Comparison of ENCODE assay signal across 8 mouse cellular contexts in genomic region chr15:77365700-77366570, GRCm38 (mm10). TPM values are rescaled to one million over a fixed set of nuclear protein-coding genes. Genes with fewer than 3 reads are reported as not detected.
DNase-seq lines count a peak whose midpoint lies in the region; ATAC-seq and TF ChIP-seq lines count a peak whose summit lies in the region.
"Had no signal": no experiment of that assay in that cellular context is flagged by ENCODE, and none has a peak within 500 bp of the region (broad histone marks: within the 10 kb centered on the region; RNA-seq: fewer than 3 reads in every experiment).

No protein-coding gene starts in this region.

- peak overlapping the region; percentile 56 for H3K4me2 ChIP-seq in limb, embryonic 11.5 days (ENCODE audit: low read depth, severe bottlenecking)

- peaks cover under 1% of the 10 kb centered on the region; the same call in 1 of the 2 replicates for H3K9me3 ChIP-seq in E14TG2a.4 (ENCODE audit: low read length)
- no peaks in the 10 kb centered on the region for H3K9me3 ChIP-seq in limb, embryonic 11.5 days (ENCODE audit: control insufficient read depth, low read length)
- H3K9me3 ChIP-seq: megakaryocyte, embryonic 14.5 days had no signal

- intact Hi-C loops in left cerebral cortex, postnatal 14 days (cut with DNase I): loop anchor here (5.0 to 10.0 kb wide), 3 partner anchors 211 to 391 kb away; no protein-coding TSS in a partner anchor

- H3K36me3 ChIP-seq in E14TG2a.4 (ENCODE audit: insufficient read depth, low read length): peaks cover 6% of the 10 kb centered on the region; the same call in 1 of the 2 replicates
- no peaks in the 10 kb centered on the region for H3K36me3 ChIP-seq in limb, embryonic 11.5 days (ENCODE audit: control insufficient read depth, insufficient read depth, low read length)

- H3K27ac ChIP-seq in limb, embryonic 11.5 days (replicated peaks; ENCODE audit: low read depth, low read length): peak overlapping the region; percentile 91

- DNase-seq in 3134 (ENCODE audit: extremely low read depth, insufficient read length, low spot score): peak; percentile 27
- peak; percentile 74 for DNase-seq in heart, adult 8-10 months (ENCODE audit: low spot score)
- DNase-seq in limb, embryonic 11.5 days (ENCODE audit: low spot score): no peak
- DNase-seq in spleen, adult 18-20 months: no peak
- no peak for DNase-seq in spleen, postnatal 10 days (ENCODE audit: low spot score in 2 of 2)
- DNase-seq in left cerebral cortex, postnatal 14 days (ENCODE audit: low spot score in 2 of 2): no peak

- H3K4me3 ChIP-seq in E14TG2a.4 (replicated peaks; ENCODE audit: low read length): peak overlapping the region; percentile 73
- H3K4me3 ChIP-seq in limb, embryonic 11.5 days (ENCODE audit: low read depth, low read length): no peak overlapping the region
- H3K4me3 ChIP-seq: megakaryocyte, embryonic 14.5 days had no signal

- TF ChIP-seq CTCF in E14TG2a.4 (conservative IDR thresholded peaks at IDR 0.05; ENCODE audit: low read length): no peak

- no peak overlapping the region; the same call in 1 of the 2 replicates for H3K9ac ChIP-seq in limb, embryonic 11.5 days (ENCODE audit: low read length)

- no peak; the same call in 1 of the 2 replicates for ATAC-seq in limb, embryonic 11.5 days (ENCODE audit: insufficient number of reproducible peaks, low FRiP score, low TSS enrichment, low read depth)

- 46% methylated on average over 9 of the region's 9 CpGs for WGBS in limb, embryonic 11.5 days

- no peaks in the 10 kb centered on the region for H3K27me3 ChIP-seq in E14TG2a.4 (ENCODE audit: insufficient read depth, low read length)
- H3K27me3 ChIP-seq in limb, embryonic 11.5 days (ENCODE audit: control insufficient read depth, insufficient read depth, low read length): no peaks in the 10 kb centered on the region

- peaks cover 87% of the 10 kb centered on the region for H3K4me1 ChIP-seq in E14TG2a.4 (replicated peaks; ENCODE audit: low read depth, low read length)
- peaks cover 14% of the 10 kb centered on the region for H3K4me1 ChIP-seq in limb, embryonic 11.5 days (ENCODE audit: control insufficient read depth, insufficient read depth, low read length)

RNA-seq across cellular contexts. Expression of gene Apol7a, which starts 33.0 kb away (rescaled TPM):
- under 1 TPM in 2 of 4 experiments, not detected in 2; 0.09 to 0.19 TPM for total RNA-seq in heart, adult 8-10 months (2022)
- polyA plus RNA-seq in limb, embryonic 11.5 days (2014; fragmentation: Nextera tagmentation; extraction: Ambion mirVana): not detected in 2 replicates
- under 1 TPM; 0.48 to 0.68 TPM for total RNA-seq in left cerebral cortex, postnatal 14 days (2021)

RNA-seq across cellular contexts. Expression of gene Apol9a, which starts 45.0 kb away (rescaled TPM):
- total RNA-seq in heart, adult 8-10 months (2022): under 1 TPM in 1 of 4 experiments, not detected in 3; 0.19 TPM
- polyA plus RNA-seq in limb, embryonic 11.5 days (2014; fragmentation: Nextera tagmentation; extraction: Ambion mirVana): not detected in 2 replicates
- under 1 TPM in 1 of 2 experiments, not detected in 1; 0.23 TPM for total RNA-seq in left cerebral cortex, postnatal 14 days (2021)

RNA-seq across cellular contexts. Expression of gene Rbfox2, which starts 59.1 kb away (rescaled TPM):
- total RNA-seq in heart, adult 8-10 months (2022): 100 to 1,000 TPM in 2 of 4 experiments, 10 to 100 TPM in 2; 87.6 to 108 (median 101) TPM
- polyA plus RNA-seq in limb, embryonic 11.5 days (2014; fragmentation: Nextera tagmentation; extraction: Ambion mirVana): 71.5 and 74.2 TPM in 2 replicates
- 100 to 1,000 TPM; 237 to 248 TPM for total RNA-seq in left cerebral cortex, postnatal 14 days (2021)

Comparison
In these comparisons a context has a peak if more than half of its experiments do, and no peak if none do; other contexts are left out.
1. DNase-seq: peak in 3134 (single experiment) and heart, adult 8-10 months (single experiment); none in limb, embryonic 11.5 days (single experiment), spleen, adult 18-20 months (0 of 2), spleen, postnatal 10 days (0 of 2) and left cerebral cortex, postnatal 14 days (0 of 2).